Mouse (Mus musculus): ENCODE results near the gene Ceacam2. TPM values are rescaled to one million over a fixed set of nuclear protein-coding genes. Genes with fewer than 3 reads are reported as not detected.

Ceacam2 gene
- 0.31 TPM for polyA plus RNA-seq (2014; fragmentation: Illumina TruSeq; extraction: RNeasy Lipid Tissue Mini Kit (QIAGEN cat#74804))

GRCm38 (mm10) chr7:25539376-25539907, at the start of gene Ceacam2:
Gene Ceacam2, minus strand, starts transcription at chr7:25539857.

DNA sequence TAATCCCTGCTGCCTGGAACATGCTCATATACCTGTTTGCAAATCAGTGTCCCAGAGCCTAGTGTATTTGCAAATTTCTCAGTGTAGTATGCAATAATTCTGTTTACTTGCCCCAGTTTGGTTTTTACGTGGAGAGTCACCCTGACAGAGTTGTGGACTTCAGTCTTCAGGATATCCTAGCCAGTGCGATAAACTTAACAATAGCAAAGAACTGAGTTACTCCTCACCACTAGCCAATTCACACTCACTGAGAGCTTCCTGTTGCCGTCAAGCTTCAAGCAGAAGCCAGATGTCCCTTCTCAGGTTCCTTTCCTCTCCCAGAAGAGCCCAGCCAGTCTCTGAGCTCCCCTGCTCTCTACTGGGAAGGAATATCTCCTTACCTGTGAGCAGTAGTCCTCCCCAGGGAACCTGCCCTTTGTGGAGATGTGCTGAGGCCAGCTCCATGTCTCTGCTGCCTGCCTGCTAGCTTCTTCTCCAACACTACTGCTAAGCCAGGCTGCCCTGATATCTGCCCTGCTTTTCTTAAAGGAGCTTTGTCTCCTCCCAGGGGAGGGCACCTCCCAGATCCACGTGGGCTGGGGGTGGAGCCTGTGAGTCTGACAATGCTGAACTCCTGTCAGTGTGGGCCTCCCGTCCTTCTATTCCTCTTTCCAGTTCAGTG, 62.4 kb downstream of the Ceacam2 start, which contains the start of gene Ceacam1:
Gene Ceacam1, minus strand, starts transcription at position 513 of the 661 bp plus-strand sequence.

Other genes with a start within 250 kb of the Ceacam2 start
- 1.5 TPM for gene Pafah1b3, start 241.9 kb downstream of the Ceacam2 start, polyA plus RNA-seq (2014; fragmentation: Illumina TruSeq; extraction: RNeasy Lipid Tissue Mini Kit (QIAGEN cat#74804))
- gene Prr19, start 238.4 kb downstream of the Ceacam2 start, polyA plus RNA-seq (2014; fragmentation: Illumina TruSeq; extraction: RNeasy Lipid Tissue Mini Kit (QIAGEN cat#74804)) = not detected
- not detected for gene Tmem145, start 233.8 kb downstream of the Ceacam2 start, polyA plus RNA-seq (2014; fragmentation: Illumina TruSeq; extraction: RNeasy Lipid Tissue Mini Kit (QIAGEN cat#74804))
- gene Megf8, start 222.7 kb downstream of the Ceacam2 start, polyA plus RNA-seq (2014; fragmentation: Illumina TruSeq; extraction: RNeasy Lipid Tissue Mini Kit (QIAGEN cat#74804)) = 2.5 TPM
- not detected for gene Cnfn, start 170.1 kb downstream of the Ceacam2 start, polyA plus RNA-seq (2014; fragmentation: Illumina TruSeq; extraction: RNeasy Lipid Tissue Mini Kit (QIAGEN cat#74804))
- 1.00 TPM for gene Lipe, start 141.1 kb downstream of the Ceacam2 start, polyA plus RNA-seq (2014; fragmentation: Illumina TruSeq; extraction: RNeasy Lipid Tissue Mini Kit (QIAGEN cat#74804))
- not detected for gene Cxcl17, start 127.0 kb downstream of the Ceacam2 start, polyA plus RNA-seq (2014; fragmentation: Illumina TruSeq; extraction: RNeasy Lipid Tissue Mini Kit (QIAGEN cat#74804))
- 8.6 TPM for gene Ceacam1, start 62.3 kb downstream of the Ceacam2 start, polyA plus RNA-seq (2014; fragmentation: Illumina TruSeq; extraction: RNeasy Lipid Tissue Mini Kit (QIAGEN cat#74804))
- gene Erich4, start 76.0 kb upstream of the Ceacam2 start, polyA plus RNA-seq (2014; fragmentation: Illumina TruSeq; extraction: RNeasy Lipid Tissue Mini Kit (QIAGEN cat#74804)) = not detected
- gene Dmac2, start 79.6 kb upstream of the Ceacam2 start, polyA plus RNA-seq (2014; fragmentation: Illumina TruSeq; extraction: RNeasy Lipid Tissue Mini Kit (QIAGEN cat#74804)) = 9.7 TPM
- 0.51 TPM for gene B3gnt8, start 86.8 kb upstream of the Ceacam2 start, polyA plus RNA-seq (2014; fragmentation: Illumina TruSeq; extraction: RNeasy Lipid Tissue Mini Kit (QIAGEN cat#74804))
- gene Bckdha, start 119.1 kb upstream of the Ceacam2 start, polyA plus RNA-seq (2014; fragmentation: Illumina TruSeq; extraction: RNeasy Lipid Tissue Mini Kit (QIAGEN cat#74804)) = not detected
- 0.60 TPM for gene Exosc5, start 119.3 kb upstream of the Ceacam2 start, polyA plus RNA-seq (2014; fragmentation: Illumina TruSeq; extraction: RNeasy Lipid Tissue Mini Kit (QIAGEN cat#74804))
- not detected for gene Tmem91, start 135.3 kb upstream of the Ceacam2 start, polyA plus RNA-seq (2014; fragmentation: Illumina TruSeq; extraction: RNeasy Lipid Tissue Mini Kit (QIAGEN cat#74804))
- not detected for gene B9d2, start 140.9 kb upstream of the Ceacam2 start, polyA plus RNA-seq (2014; fragmentation: Illumina TruSeq; extraction: RNeasy Lipid Tissue Mini Kit (QIAGEN cat#74804))
- 0.74 TPM for gene Tgfb1, start 147.1 kb upstream of the Ceacam2 start, polyA plus RNA-seq (2014; fragmentation: Illumina TruSeq; extraction: RNeasy Lipid Tissue Mini Kit (QIAGEN cat#74804))
- gene Ccdc97, start 179.2 kb upstream of the Ceacam2 start, polyA plus RNA-seq (2014; fragmentation: Illumina TruSeq; extraction: RNeasy Lipid Tissue Mini Kit (QIAGEN cat#74804)) = 1.5 TPM
- gene Hnrnpul1, start 214.9 kb upstream of the Ceacam2 start, polyA plus RNA-seq (2014; fragmentation: Illumina TruSeq; extraction: RNeasy Lipid Tissue Mini Kit (QIAGEN cat#74804)) = 65.2 TPM
- gene Axl, start 248.8 kb upstream of the Ceacam2 start, polyA plus RNA-seq (2014; fragmentation: Illumina TruSeq; extraction: RNeasy Lipid Tissue Mini Kit (QIAGEN cat#74804)) = 127 TPM